Mouse (Mus musculus) mature B cell (primary cell): ENCODE results near the gene Krtap4-16.
"Not testable (repeated sequence)": the region's sequence is repeated elsewhere in the genome, so short reads cannot be mapped to it uniquely, and the experiment has no call there.

Experiments used
- in situ Hi-C: fragments of 300-500 bp; cut with MboI; formaldehyde crosslinking; loops from 2 replicates; pipeline ENCODE4 v1.14.3; 2019

The Krtap4-16 gene

DNA sequence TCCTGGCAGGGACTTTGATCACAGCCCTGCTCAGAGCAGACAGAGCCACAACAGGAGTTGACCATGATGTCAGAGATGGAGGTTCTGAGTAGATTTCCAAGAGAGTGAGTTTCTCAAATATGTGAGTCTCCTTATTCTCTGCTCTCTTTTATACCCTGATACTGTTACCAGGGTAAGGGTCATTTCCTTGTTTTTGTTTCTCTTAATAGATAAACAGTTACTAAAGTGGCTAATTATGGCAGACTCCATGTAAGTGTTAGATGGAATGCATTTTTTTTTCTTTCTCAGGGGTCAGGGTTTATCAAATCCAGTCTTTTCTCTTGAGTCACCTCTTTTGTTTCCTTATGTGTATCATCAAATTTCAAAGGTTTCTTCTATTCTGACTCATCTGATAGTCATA is at the start of gene Krtap4-16:
TSS of gene Krtap4-16 (minus strand) at position 101 of the 400 bp plus-strand sequence.
- in situ Hi-C loops = no loop called here

DNA sequence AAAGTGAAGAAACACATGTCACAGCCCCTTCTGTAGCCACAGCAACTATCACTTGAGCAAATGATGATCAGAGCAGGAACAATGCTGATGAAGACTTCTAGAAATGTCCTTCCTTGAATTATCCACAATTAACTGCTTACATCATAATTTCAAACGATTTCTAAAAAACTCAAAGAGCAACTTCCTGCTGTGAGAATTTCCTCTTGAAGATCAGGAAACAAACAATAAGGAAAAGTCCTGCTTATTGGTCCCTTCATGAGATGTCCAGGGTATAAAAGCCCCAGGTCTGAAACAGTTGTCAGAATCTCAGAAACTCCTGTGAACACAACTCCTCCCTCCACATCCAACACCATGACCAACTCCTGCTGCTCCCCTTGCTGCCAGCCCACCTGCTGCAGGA is 27.5 kb upstream of the Krtap4-16 start, which contains the start of gene Gm11567:
TSS of gene Gm11567 (plus strand) at position 301 of the 400 bp plus-strand sequence.
- in situ Hi-C loops = not testable (repeated sequence)

DNA sequence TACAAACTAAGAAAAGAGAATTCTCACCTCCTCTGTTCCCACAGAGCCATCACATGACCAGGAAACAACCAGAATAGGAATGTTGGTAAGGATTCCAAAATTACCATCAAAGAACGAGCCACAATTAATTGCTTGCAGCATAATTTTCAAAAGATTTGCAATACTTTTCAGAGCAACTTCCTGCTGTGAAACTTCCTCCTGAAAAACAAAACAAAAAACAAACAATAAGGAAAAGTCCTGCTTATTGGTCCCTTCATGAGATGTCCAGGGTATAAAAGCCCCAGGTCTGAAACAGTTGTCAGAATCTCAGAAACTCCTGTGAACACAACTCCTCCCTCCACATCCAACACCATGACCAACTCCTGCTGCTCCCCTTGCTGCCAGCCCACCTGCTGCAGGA is 21.7 kb upstream of the Krtap4-16 start, which contains the start of gene Krtap9-1:
TSS of gene Krtap9-1 (plus strand) at position 301 of the 400 bp plus-strand sequence.
- in situ Hi-C loops = not testable (repeated sequence)

DNA sequence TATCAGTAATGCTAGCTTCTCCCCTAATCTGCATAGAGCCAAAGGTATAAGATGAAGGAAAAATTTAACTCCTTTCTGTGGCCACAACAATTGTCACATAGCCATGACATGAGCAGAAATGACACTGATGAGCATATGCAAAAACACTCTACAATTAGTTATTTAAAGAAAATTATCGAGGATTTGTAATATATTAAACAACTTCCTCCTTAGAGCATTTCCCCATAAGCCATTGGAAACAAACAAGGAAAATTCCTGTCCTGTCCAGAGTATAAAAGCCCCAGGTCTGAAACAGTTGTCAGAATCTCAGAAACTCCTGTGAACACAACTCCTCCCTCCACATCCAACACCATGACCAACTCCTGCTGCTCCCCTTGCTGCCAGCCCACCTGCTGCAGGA is 12.8 kb upstream of the Krtap4-16 start, which contains the start of gene Gm11559:
TSS of gene Gm11559 (plus strand) at position 301 of the 400 bp plus-strand sequence.
- in situ Hi-C loops = not testable (repeated sequence)

DNA sequence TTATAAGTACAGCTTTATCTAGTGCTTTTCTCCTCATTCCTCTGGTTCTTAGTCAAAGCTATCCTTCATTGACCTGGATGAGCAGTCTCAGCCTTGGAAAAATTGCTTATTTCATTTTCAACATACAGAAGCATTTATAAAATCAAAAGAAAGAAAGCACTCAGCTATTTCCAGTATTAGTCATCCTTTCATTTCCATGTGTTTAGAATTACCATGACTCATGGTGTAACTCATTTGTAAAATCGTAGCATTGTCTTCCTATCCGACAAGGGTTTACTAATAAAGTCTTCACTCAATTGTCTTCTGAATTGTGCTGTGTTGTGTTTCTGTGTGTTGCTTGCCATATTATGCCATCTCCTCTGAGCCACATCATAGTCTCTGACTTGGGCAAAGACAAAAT is 7.4 kb upstream of the Krtap4-16 start:
- in situ Hi-C loops = no loop called here

DNA sequence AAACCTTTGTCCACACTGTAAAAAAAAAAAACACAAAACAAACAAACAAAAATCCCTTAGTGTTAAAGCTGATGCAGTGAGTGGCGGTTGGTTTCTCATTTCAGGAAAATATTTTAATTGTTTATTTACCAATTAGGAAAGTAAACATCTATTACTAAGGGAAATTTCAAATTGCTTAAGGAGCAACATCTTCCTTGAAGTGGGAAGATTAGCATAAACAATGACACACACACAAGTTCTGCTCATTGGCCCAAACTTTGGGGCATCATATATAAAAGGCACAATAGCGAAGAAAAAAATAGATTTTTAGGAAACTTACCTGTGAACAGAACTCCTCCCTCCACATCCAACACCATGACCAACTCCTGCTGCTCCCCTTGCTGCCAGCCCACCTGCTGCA is 6.2 kb upstream of the Krtap4-16 start, which contains the start of gene Gm11568:
TSS of gene Gm11568 (plus strand) at position 301 of the 400 bp plus-strand sequence.
- in situ Hi-C loops = no loop called here

DNA sequence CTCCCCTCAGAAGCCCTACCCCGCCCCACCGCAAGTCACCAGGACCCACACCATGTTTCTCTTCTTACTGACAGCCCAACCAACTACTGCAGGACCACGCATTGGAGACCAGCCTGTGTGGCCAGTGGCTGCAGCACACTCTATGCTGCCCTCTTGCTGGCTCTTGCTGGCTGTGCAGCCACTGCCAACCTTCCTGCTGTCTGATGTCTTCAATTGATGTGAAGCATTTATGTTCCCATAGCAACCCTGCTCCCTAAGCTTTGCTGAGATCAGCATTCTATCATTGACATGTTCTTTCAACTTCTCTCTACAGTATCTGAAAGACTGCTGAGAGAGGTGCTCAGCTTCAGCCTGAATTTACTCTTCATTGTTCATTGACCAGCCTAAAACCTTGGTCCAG is 2.7 kb upstream of the Krtap4-16 start:
- in situ Hi-C loops = no loop called here

DNA sequence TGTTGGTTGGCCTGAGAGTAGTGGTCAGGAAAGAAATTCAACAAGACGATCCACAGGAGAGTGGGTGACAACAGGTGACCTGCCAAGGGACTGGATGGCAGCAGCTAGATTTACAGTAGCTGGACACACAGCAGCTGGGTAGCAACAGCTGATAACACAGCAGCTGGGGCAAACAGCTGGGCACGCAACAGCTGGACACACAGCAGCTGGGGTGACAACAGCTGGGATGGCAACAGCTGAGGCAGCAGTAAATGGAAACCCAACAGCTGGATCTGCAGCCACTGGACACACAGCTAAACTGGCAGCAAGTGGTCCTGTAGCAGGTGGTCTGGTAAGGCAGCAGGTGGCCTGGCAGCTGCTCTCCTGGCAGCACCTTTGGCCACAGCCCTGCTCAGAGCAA is 4.7 kb downstream of the Krtap4-16 start:
- in situ Hi-C loops = no loop called here

DNA sequence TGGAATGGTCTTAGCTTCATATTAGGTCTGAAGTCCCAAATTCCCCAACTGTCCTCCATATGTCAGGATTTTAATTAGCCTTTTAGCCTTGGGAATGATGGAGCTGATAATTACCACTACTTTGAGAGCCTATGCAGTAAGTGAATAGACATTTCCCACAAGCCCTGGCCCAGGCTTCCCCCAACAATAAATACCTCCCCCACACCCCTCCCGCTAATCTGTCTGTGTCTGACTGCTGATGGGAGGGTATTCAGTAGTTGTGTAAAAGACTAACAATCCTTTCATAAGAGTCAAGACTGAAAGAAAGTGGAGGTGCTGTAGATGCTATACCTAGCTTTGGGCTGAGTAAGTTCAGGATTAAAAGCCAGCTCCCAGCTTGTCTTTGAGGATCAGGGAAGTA is 9.2 kb downstream of the Krtap4-16 start:
- in situ Hi-C loops = no loop called here

DNA sequence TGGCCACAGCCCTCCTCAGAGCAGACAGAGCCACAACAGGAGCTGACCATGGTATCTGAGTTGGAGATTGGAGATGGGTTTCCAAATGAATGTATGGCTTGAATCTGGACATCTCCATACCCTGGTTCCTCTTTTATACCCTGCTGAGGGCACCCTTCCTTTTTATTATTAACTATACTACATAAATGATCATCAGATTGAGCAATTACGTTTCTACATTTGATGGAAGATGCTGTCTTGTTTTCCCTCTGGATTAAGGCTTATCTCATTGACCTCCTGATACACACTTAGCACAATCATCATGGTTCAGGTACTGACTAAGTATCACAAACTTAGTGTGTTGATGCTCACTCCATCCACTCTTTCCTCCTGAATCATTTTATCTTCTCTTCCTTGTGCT is 13.4 kb downstream of the Krtap4-16 start, which contains the start of gene 2300003K06Rik:
TSS of gene 2300003K06Rik (minus strand) at position 101 of the 400 bp plus-strand sequence.
- in situ Hi-C loops = no loop called here

DNA sequence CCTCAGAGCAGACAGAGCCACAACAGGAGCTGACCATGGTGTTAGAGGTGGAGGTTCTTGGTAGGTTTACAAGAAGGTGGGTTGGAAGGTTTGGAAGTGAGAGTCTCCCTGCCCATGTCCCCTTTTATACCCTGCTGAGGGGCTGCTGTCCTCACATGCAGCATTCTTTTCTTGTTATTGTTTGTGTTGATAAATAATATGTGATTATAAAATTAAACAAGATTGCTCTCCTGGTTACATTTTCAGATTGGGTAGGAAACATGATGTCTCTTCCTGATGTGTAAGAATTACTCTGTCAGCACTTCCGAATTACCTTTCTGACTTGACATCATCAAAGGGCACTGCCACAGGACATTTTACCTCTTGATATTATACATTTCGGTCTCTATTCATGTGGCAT is 35.8 kb downstream of the Krtap4-16 start, which contains the start of gene Gm11564:
TSS of gene Gm11564 (minus strand) at position 101 of the 400 bp plus-strand sequence.
- in situ Hi-C loops = not testable (repeated sequence)

DNA sequence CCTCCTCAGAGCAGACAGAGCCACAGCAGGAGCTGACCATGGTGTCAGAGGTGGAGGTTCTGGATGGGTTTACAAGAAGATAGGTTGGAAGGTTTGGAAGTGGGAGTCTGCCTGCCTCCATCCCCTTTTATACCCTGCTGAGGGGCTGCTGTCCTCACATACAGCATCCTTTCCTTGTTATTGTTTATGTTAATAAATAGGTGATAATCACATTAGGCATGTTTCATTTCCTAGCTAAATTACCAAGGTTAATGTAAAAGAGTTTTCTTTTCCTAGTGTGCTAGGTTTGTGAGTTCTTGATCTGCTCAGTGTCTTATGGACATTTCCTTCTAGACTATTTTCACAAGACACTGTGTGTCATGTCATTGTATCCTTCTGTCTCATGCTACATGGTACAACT is 41.6 kb downstream of the Krtap4-16 start, which contains the start of gene Krtap4-13:
TSS of gene Krtap4-13 (minus strand) at position 101 of the 400 bp plus-strand sequence.
- in situ Hi-C loops = not testable (repeated sequence)

DNA sequence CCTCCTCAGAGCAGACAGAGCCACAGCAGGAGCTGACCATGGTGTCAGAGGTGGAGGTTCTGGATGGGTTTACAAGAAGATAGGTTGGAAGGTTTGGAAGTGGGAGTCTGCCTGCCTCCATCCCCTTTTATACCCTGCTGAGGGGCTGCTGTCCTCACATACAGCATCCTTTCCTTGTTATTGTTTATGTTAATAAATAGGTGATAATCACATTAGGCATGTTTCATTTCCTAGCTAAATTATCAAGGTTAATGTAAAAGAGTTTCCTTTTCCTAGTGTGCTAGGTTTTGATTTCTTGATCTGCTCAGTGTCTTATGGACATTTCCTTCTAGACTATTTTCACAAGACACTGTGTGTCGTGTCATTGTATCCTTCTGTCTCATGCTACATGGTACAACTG is 47.1 kb downstream of the Krtap4-16 start, which contains the start of gene Gm11554:
TSS of gene Gm11554 (minus strand) at position 101 of the 400 bp plus-strand sequence.
- in situ Hi-C loops = not testable (repeated sequence)
